Mouse (Mus musculus): ENCODE measurements around the gene Pltp. TPM values are rescaled to one million over a fixed set of nuclear protein-coding genes. Genes with fewer than 3 reads are reported as not detected.
"Not testable (repeated sequence)": the region's sequence is repeated elsewhere in the genome, so short reads cannot be mapped to it uniquely, and the experiment has no call there.

The Pltp gene
- polyA plus RNA-seq, 1 experiment from 2014 or later, result 169 TPM

DNA sequence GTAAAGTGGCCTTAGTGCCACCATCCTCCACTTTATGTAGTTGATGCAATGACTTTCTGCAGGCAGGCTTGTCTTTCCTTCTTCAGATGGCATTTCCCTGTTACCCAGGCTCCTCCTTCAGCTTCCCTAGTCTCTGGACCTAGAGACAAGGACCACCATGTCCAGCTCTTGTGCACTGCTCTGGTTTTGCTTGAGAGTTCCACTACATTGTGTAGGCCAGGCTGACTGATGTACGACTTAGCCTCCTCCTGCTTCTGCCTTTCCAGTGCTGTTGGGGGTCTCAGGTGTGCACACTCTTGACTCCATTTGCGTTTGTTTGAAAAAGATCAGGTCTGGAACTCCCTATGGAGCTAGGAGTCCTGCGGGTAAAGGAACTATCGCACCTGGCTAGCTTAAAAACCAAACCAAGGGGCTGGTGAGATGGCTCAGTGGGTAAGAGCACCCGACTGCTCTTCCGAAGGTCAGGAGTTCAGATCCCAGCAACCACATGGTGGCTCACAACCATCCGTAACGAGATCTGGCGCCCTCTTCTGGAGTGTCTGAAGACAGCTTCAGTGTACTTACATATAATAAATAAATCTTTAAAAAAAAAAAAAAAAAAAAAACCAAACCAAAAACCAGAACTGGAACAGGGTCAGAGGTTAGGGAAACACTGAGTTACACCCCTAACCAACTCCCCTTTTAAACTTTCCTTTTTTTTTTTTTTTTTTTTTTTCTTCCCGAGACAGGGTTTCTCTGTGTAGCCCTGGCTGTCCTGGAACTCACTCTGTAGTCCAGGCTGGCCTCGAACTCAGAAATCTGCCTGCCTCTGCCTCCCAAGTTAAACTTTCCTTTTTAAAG is 20.1 kb upstream of the Pltp start:
- not testable (repeated sequence) for H3K9ac ChIP-seq; H3K36me3 ChIP-seq; ATAC-seq (ENCODE audit: borderline replicate concordance, extremely low read depth, low FRiP score, low TSS enrichment); H3K27me3 ChIP-seq; H3K9me3 ChIP-seq
- H3K4me1 ChIP-seq, result peaks cover 39% of the 10 kb centered on the region
- H3K27ac ChIP-seq, result peak overlapping the region; percentile 100; the same call in 1 of the 2 replicates
- H3K4me3 ChIP-seq, result peak overlapping the region; percentile 93
- WGBS, result 66% methylated on average over 11 of the region's 11 CpGs
- peak overlapping the region; percentile 85 for H3K4me2 ChIP-seq

DNA sequence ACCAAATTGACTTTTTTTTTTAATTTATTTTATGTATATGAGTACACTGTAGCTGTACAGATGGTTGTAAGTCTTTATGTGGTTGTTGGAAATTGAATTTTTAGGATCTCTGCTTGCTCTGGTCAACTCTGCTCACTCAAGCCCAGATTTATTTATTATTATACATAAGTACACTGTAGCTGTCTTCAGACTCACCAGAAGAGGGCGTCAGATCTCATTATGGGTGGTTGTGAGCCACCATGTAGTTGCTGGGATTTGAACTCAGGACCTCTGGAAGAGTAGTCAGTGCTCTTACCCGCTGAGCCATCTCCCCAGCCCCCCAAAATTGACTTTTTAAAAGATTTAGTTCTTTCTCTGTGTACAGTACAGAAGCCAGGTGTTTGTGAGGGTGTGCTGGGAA is 18.1 kb upstream of the Pltp start:
- H3K27ac ChIP-seq; ATAC-seq (ENCODE audit: borderline replicate concordance, extremely low read depth, low FRiP score, low TSS enrichment); H3K9ac ChIP-seq; H3K36me3 ChIP-seq; H3K4me2 ChIP-seq; H3K4me3 ChIP-seq; H3K9me3 ChIP-seq; H3K27me3 ChIP-seq: not testable (repeated sequence)
- 45% methylated on average over 2 of the region's 2 CpGs for WGBS
- peaks cover 37% of the 10 kb centered on the region for H3K4me1 ChIP-seq

DNA sequence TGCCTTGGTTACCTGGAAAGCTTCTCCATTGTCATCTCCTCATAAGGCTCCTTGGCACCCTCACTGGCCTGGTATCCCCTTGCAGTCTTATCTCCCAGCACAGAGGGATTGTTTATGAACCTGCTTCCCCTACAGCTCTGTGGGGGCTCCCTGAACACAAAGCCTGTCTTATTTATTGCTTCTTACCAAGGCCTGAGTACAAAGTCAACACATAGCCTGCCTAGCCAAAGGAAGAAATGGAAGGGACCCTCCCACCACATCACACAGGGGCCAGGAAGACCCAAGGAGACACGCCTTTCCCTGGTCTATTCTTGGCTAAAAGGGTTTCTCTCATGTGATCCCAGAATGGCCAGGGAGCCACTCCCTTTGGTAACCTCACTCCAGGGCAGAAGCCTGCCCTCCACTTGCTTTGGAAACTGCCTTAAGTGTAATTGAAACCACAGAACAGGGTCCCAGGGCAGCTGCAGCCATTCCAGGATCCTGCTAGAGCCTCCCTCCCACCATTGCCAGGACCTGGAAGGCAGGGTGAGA is 16.8 kb upstream of the Pltp start:
- Histone ChIP-seq H3K27ac (peak overlapping the region; percentile 83), H3K4me2 (no peak overlapping the region), H3K4me1 (peaks cover 32% of the 10 kb centered on the region), H3K4me3 (no peak overlapping the region), H3K36me3 (no peaks in the 10 kb centered on the region), H3K27me3 (no peaks in the 10 kb centered on the region), H3K9ac (no peak overlapping the region), H3K9me3 (no peaks in the 10 kb centered on the region)
- ATAC-seq (ENCODE audit: borderline replicate concordance, extremely low read depth, low FRiP score, low TSS enrichment), result peak; percentile 51
- 16% methylated on average over 1 of the region's 1 CpGs for WGBS

DNA sequence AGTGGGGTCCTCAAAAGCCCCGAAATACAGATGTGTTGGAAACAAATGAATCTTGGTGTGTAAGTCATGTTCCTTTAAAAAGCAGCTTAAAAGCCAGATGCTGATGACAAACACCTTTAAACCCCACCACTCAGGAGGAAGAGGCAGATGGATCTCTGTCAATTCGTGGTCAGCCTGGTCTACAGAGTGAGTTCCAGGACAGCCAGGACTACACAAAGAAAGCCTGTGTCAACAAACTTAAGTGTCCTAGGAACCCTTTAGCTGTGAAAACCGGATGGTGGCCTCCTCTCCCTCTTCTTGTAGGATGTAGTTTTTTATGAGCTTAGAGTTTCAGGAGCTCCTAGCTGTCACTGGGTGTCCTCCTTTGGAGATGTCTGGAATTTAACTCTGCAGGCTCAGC is 16.1 kb upstream of the Pltp start:
- Histone ChIP-seq H3K9me3 (no peaks in the 10 kb centered on the region), H3K27ac (peak overlapping the region; percentile 83), H3K9ac (no peak overlapping the region), H3K4me2 (no peak overlapping the region), H3K36me3 (no peaks in the 10 kb centered on the region), H3K27me3 (no peaks in the 10 kb centered on the region), H3K4me3 (no peak overlapping the region), H3K4me1 (peaks cover 31% of the 10 kb centered on the region)
- ATAC-seq (ENCODE audit: borderline replicate concordance, extremely low read depth, low FRiP score, low TSS enrichment), result no peak
- WGBS, result 31% methylated on average over 3 of the region's 3 CpGs

DNA sequence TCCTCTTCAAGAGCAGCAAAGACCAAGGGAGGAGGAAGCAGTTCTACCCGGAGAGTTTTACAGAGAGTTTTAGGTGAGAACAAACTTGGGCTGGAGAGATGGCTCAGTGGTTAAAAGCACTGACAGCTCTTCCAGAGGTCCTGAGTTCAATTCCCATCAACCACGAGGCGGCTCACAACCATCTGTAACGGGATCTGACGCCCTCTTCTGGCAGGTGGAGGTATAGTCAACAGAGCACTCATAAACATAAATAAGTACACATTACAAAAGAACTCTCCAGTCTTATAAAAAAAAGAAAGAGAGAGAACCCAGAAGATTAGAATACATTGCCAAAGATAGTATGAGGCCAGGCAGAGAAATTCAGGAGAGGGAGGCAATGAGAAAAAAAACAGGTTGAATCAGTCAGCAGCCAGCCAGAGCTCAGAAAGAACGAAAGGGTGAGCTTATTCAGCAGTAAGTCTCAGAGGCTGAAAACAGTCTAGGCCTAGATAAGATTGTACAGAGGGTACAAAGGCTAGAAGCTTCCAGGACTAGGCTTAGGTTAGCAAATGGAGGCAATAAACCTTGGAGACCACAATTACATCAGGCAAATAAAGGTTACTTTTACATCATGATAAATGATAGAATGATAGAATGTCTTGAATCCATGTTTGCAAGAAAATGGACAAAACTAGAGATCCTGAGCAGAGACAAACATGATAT is 14.2 kb upstream of the Pltp start:
- Histone ChIP-seq H3K27ac (no peak overlapping the region), H3K4me2 (no peak overlapping the region), H3K36me3 (no peaks in the 10 kb centered on the region), H3K9ac (no peak overlapping the region), H3K27me3 (no peaks in the 10 kb centered on the region), H3K9me3 (no peaks in the 10 kb centered on the region), H3K4me1 (peaks cover 28% of the 10 kb centered on the region), H3K4me3 (no peak overlapping the region)
- ATAC-seq (ENCODE audit: borderline replicate concordance, extremely low read depth, low FRiP score, low TSS enrichment), result no peak
- 54% methylated on average over 6 of the region's 6 CpGs for WGBS

DNA sequence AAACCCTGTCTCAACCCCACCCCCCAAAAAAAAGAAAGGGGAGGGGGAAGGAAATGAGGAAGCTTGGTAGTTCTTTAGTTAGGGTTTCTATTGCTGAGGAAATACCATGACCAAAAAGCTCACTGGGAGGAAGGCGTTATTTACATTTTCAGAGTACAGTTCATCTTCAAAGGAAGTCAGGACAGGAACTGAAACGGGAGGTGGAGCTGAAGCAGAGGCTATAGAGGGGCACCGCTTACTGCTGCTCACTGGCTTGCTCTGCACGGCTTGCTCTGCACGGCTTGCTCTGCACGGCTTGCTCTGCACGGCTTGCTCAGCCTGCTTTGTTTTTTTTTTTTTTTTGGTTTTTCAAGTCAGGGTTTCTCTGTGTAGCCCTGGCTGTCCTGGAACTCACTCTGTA is 11.0 kb upstream of the Pltp start:
- H3K36me3 ChIP-seq, result no peaks in the 10 kb centered on the region
- H3K9me3 ChIP-seq, result no peaks in the 10 kb centered on the region
- H3K4me3 ChIP-seq, result no peak overlapping the region
- H3K9ac ChIP-seq, result no peak overlapping the region
- no peak overlapping the region for H3K4me2 ChIP-seq
- peaks cover 12% of the 10 kb centered on the region; the same call in 1 of the 2 replicates for H3K4me1 ChIP-seq
- ATAC-seq (ENCODE audit: borderline replicate concordance, extremely low read depth, low FRiP score, low TSS enrichment), result peak; percentile 29; the same call in 1 of the 2 replicates
- peak overlapping the region; percentile 88; the same call in 1 of the 2 replicates for H3K27ac ChIP-seq
- 41% methylated on average over 7 of the region's 7 CpGs for WGBS
- H3K27me3 ChIP-seq, result no peaks in the 10 kb centered on the region

DNA sequence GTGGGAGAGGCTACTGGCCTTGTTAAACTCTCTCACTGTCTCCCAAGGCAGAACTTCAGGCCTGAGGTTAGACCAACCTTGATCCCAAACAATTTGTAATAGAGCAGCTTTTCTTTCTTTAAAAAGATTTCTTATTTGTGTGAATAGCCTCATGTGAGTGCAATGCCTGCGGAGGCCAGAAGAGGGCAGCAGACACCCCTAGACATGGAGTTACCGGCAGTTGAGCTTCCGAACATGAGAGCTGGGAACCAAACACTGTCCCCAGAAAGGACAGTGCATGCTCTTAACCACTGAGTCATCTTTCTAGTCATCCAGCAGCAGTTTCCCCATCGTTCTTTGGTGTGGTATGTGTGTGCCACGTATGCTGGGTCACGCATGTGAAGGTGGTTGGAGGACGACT is 10.1 kb upstream of the Pltp start:
- Histone ChIP-seq H3K4me3 (no peak overlapping the region), H3K36me3 (no peaks in the 10 kb centered on the region), H3K27ac (peak overlapping the region; percentile 88), H3K4me1 (peaks cover 17% of the 10 kb centered on the region), H3K9me3 (no peaks in the 10 kb centered on the region), H3K4me2 (no peak overlapping the region), H3K27me3 (no peaks in the 10 kb centered on the region), H3K9ac (no peak overlapping the region)
- ATAC-seq (ENCODE audit: borderline replicate concordance, extremely low read depth, low FRiP score, low TSS enrichment), result no peak
- WGBS, result 90% methylated on average over 7 of the region's 7 CpGs

DNA sequence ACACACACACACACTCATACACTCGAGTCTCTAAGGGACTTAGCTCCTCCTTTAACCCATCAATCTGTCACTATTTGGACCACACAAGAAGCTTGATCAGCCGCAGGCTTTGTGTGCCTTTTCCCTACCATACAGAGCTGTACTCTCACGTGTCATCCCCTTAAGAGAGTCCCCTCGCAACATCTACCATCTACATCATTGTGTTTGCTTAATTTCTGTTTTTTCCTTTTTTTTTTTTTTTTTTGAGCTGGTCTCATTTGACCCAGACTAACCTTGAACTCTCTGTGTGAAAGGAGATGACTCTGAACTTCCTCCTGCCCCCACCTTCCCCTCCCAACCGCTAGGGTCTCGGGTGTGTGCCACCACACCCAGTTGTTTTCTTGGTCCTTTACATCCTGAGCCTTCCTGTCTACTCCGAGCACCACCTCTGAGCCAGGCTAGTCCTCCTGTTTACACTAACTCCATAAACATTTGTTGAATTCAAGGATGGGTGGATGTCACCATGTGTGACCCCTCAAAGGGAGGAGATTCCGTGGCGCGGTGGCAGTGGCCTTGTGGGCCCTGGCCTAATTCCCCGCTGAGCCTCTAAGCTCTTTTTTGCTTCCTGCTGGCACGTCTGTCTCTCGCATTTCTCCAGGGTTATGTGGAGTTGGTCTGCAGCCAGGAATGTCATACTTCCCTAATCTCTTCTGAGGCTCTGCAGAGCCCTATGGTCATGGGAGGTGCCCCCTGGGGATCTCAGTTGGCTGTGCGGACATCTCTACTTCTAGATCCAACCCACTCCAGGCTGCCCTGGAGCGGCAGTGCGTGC is 9.4 kb upstream of the Pltp start:
- H3K9me3 ChIP-seq, result no peaks in the 10 kb centered on the region
- H3K4me2 ChIP-seq, result no peak overlapping the region
- H3K27ac ChIP-seq, result peak overlapping the region; percentile 88
- H3K4me1 ChIP-seq, result peaks cover 23% of the 10 kb centered on the region
- 27% methylated on average over 16 of the region's 16 CpGs for WGBS
- H3K36me3 ChIP-seq, result no peaks in the 10 kb centered on the region
- no peak overlapping the region for H3K4me3 ChIP-seq
- ATAC-seq (ENCODE audit: borderline replicate concordance, extremely low read depth, low FRiP score, low TSS enrichment), result peak; percentile 47; the same call in 1 of the 2 replicates
- H3K9ac ChIP-seq, result no peak overlapping the region
- no peaks in the 10 kb centered on the region for H3K27me3 ChIP-seq

DNA sequence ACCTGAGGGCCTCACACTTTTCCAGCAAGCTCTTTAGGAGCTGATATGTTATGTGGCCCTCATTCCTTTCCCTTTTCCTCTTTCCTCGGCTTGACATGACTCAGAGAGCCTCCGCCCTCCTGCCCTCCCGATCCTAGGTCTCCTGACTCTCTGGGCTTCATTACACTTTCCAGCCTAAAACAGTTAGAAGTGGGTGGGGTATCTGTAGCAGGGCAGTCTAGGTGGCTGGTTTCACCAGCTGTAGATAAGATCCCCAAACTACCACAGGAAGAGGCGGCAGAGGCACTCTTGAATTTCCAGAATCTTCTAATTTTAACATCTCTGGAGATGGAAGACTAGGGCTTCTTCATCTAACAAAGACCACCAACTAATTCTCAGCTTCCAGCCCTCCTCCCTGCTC is 7.1 kb upstream of the Pltp start:
- H3K4me2 ChIP-seq, result no peak overlapping the region
- H3K36me3 ChIP-seq, result no peaks in the 10 kb centered on the region
- H3K27ac ChIP-seq, result no peak overlapping the region
- ATAC-seq (ENCODE audit: borderline replicate concordance, extremely low read depth, low FRiP score, low TSS enrichment), result no peak
- WGBS, result 71% methylated on average over 4 of the region's 4 CpGs
- no peaks in the 10 kb centered on the region for H3K9me3 ChIP-seq
- H3K27me3 ChIP-seq, result no peaks in the 10 kb centered on the region
- H3K9ac ChIP-seq, result no peak overlapping the region
- no peak overlapping the region for H3K4me3 ChIP-seq
- peaks cover 39% of the 10 kb centered on the region for H3K4me1 ChIP-seq

DNA sequence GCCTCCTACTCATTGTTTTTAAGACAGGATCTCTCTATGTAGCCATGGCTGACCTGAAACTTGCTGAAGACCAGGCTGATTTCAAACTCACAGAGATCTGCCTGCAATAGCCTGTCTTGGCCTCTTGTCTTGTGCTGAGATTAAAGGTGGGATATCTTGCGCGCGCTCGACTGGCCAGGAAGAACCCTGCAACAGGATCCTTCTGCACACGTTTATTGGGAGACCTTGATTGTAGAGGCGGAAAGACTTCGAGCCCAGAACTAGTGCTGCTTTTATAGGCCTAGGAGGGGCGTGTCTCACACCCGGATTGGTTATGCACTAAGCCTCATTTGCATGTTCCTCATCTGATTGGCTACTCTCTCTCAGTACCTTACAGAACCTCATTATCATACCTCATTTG is 5.9 kb upstream of the Pltp start:
- not testable (repeated sequence) for H3K4me2 ChIP-seq; H3K36me3 ChIP-seq; H3K27me3 ChIP-seq; H3K4me3 ChIP-seq; ATAC-seq (ENCODE audit: borderline replicate concordance, extremely low read depth, low FRiP score, low TSS enrichment); H3K9me3 ChIP-seq; H3K9ac ChIP-seq
- Histone ChIP-seq H3K27ac (peak overlapping the region; percentile 94), H3K4me1 (peaks cover 49% of the 10 kb centered on the region)
- WGBS, result 93% methylated on average over 8 of the region's 9 CpGs

DNA sequence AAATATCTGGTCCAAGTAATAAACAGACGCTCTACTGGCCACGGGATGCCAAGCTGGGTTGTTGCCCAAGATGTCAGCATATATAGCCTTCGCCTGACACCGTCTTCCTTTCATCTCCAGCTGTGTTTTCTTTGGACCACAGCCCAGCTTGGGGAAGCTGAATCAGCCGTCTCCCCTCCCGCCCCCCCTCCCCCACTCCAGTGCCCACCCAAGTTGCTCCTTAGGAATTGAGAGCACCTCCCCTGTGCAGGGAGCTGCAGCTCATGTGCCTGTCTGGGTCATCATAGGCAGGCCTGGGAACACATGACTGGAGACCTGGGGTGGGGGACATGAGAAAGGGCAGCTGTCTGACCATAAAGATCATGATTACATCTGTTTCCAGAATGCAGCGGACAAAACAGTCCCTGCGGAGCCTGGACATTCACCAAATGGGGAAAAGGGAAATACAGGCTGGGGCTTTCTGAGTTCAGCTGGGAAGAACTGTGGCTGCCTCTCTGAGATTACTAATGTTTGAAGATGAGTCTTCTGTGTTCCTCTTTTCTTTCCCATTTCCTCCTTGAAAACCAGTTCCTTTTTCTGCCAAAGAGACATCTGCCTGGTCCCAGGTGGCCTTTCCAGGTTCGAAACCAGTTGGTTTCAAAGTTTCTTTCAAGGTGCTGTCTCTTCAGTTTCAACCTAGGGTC is 4.8 kb upstream of the Pltp start:
- no peaks in the 10 kb centered on the region for H3K36me3 ChIP-seq
- no peaks in the 10 kb centered on the region for H3K9me3 ChIP-seq
- H3K9ac ChIP-seq, result no peak overlapping the region
- H3K27ac ChIP-seq, result peak overlapping the region; percentile 94
- 20% methylated on average over 9 of the region's 9 CpGs for WGBS
- no peak overlapping the region for H3K4me3 ChIP-seq
- H3K4me1 ChIP-seq, result peaks cover 55% of the 10 kb centered on the region
- H3K4me2 ChIP-seq, result 0 out of 2 replicates have a peak overlapping the region, but pooled peaks have one; percentile 16
- peak; percentile 86 for ATAC-seq (ENCODE audit: borderline replicate concordance, extremely low read depth, low FRiP score, low TSS enrichment)
- no peaks in the 10 kb centered on the region for H3K27me3 ChIP-seq

All from lung, embryonic 15.5 days (tissue).